ENCODE assay signal across 8 mouse cellular contexts in genomic region chr4:106989226-106989983, GRCm38 (mm10).
DNase-seq lines count a peak whose midpoint lies in the region; ATAC-seq and TF ChIP-seq lines count a peak whose summit lies in the region.

No protein-coding gene starts in this region.

- no peak for DNase-seq in ES-E14 (ENCODE audit: low read depth, low spot score)
- DNase-seq in embryo, embryonic 10 days (ENCODE audit: low spot score): peak; percentile 82
- DNase-seq in T-cell, adult 2 months (ENCODE audit: low spot score): no peak

- peak overlapping the region; percentile 26; the same call in 1 of the 2 replicates for H3K27ac ChIP-seq in intestine, embryonic 16.5 days (ENCODE audit: low read length)
- no peak overlapping the region for H3K27ac ChIP-seq in intestine, embryonic 15.5 days
- H3K27ac ChIP-seq in ES-E14 (ENCODE audit: insufficient read depth, low read depth, low read length, poor library complexity, severe bottlenecking): no peak overlapping the region
- peak overlapping the region; percentile 11; the same call in 1 of the 2 replicates for H3K27ac ChIP-seq in limb, embryonic 13.5 days
- H3K27ac ChIP-seq in stomach, embryonic 16.5 days (ENCODE audit: low read length): peak overlapping the region; percentile 75

- no peaks in the 10 kb centered on the region for H3K9me3 ChIP-seq in intestine, embryonic 16.5 days (ENCODE audit: control insufficient read depth, low read length)
- no peaks in the 10 kb centered on the region for H3K9me3 ChIP-seq in intestine, embryonic 15.5 days
- no peaks in the 10 kb centered on the region for H3K9me3 ChIP-seq in ES-E14 (ENCODE audit: control insufficient read depth, insufficient read depth, low read depth, low read length)
- no peaks in the 10 kb centered on the region for H3K9me3 ChIP-seq in limb, embryonic 13.5 days
- H3K9me3 ChIP-seq in stomach, embryonic 16.5 days (replicated peaks; ENCODE audit: control insufficient read depth, low read length): no peaks in the 10 kb centered on the region

- in situ Hi-C loops in ES-E14 (cut with MboI; ENCODE audit: low sequenced_read_pairs in 2 of 2, unreplicated experiment in 2 of 2): no loop called here

- peaks cover 47% of the 10 kb centered on the region for H3K4me1 ChIP-seq in intestine, embryonic 16.5 days (ENCODE audit: control insufficient read depth, insufficient read depth, low read length)
- H3K4me1 ChIP-seq in intestine, embryonic 15.5 days (replicated peaks): peaks cover 42% of the 10 kb centered on the region
- H3K4me1 ChIP-seq in ES-E14 (ENCODE audit: control insufficient read depth in 2 of 2, insufficient read depth in 2 of 2, low read length in 2 of 2, poor library complexity in 1 of 2): peaks cover 23 to 31% of the 10 kb centered on the region in 2 experiments
- peaks cover 68% of the 10 kb centered on the region for H3K4me1 ChIP-seq in limb, embryonic 13.5 days
- peaks cover 59% of the 10 kb centered on the region for H3K4me1 ChIP-seq in stomach, embryonic 16.5 days (ENCODE audit: control insufficient read depth, insufficient read depth, low read length)

- H3K9ac ChIP-seq in intestine, embryonic 16.5 days (ENCODE audit: low read depth, low read length): no peak overlapping the region
- no peak overlapping the region for H3K9ac ChIP-seq in intestine, embryonic 15.5 days
- no peak overlapping the region; the same call in 1 of the 2 replicates for H3K9ac ChIP-seq in ES-E14 (ENCODE audit: insufficient read depth, low read depth, low read length, poor library complexity, severe bottlenecking)
- no peak overlapping the region for H3K9ac ChIP-seq in limb, embryonic 13.5 days
- no peak overlapping the region for H3K9ac ChIP-seq in stomach, embryonic 16.5 days (ENCODE audit: low read length)

- ATAC-seq in intestine, embryonic 16.5 days: no peak
- ATAC-seq in intestine, embryonic 15.5 days: no peak
- ATAC-seq in limb, embryonic 13.5 days (ENCODE audit: low FRiP score, low read depth): no peak
- ATAC-seq in stomach, embryonic 16.5 days (ENCODE audit: insufficient read depth, low FRiP score): no peak
- no peak for ATAC-seq in erythroblast, adult 5-6 weeks (replicated peaks; ENCODE audit: low FRiP score, poor library complexity, severe bottlenecking)

- no peak overlapping the region for H3K4me3 ChIP-seq in intestine, embryonic 16.5 days (ENCODE audit: low read length)
- H3K4me3 ChIP-seq in intestine, embryonic 15.5 days (replicated peaks): no peak overlapping the region
- peak overlapping the region in 1 of 2 experiments; percentile 1; a peak in 1 of 4 replicates for H3K4me3 ChIP-seq in ES-E14 (ENCODE audit: insufficient read depth in 1 of 2, low read depth in 1 of 2, low read length in 2 of 2, poor library complexity in 1 of 2, severe bottlenecking in 1 of 2)
- no peak overlapping the region for H3K4me3 ChIP-seq in limb, embryonic 13.5 days
- no peak overlapping the region for H3K4me3 ChIP-seq in stomach, embryonic 16.5 days (replicated peaks; ENCODE audit: low read length)

- no peaks in the 10 kb centered on the region for H3K36me3 ChIP-seq in intestine, embryonic 16.5 days (ENCODE audit: control insufficient read depth, insufficient read depth, low read length)
- no peaks in the 10 kb centered on the region for H3K36me3 ChIP-seq in intestine, embryonic 15.5 days
- H3K36me3 ChIP-seq in ES-E14 (ENCODE audit: control insufficient read depth, insufficient read depth, low read length, poor library complexity, severe bottlenecking): peaks cover 5% of the 10 kb centered on the region; the same call in 1 of the 2 replicates
- peaks cover 14% of the 10 kb centered on the region; the same call in 1 of the 2 replicates for H3K36me3 ChIP-seq in limb, embryonic 13.5 days
- no peaks in the 10 kb centered on the region for H3K36me3 ChIP-seq in stomach, embryonic 16.5 days (ENCODE audit: control insufficient read depth, insufficient read depth, low read length)

- no peaks in the 10 kb centered on the region for H3K27me3 ChIP-seq in intestine, embryonic 16.5 days (replicated peaks; ENCODE audit: control insufficient read depth, insufficient read depth, low read length)
- H3K27me3 ChIP-seq in intestine, embryonic 15.5 days (replicated peaks): no peaks in the 10 kb centered on the region
- no peaks in the 10 kb centered on the region for H3K27me3 ChIP-seq in limb, embryonic 13.5 days
- H3K27me3 ChIP-seq in stomach, embryonic 16.5 days (ENCODE audit: control insufficient read depth, insufficient read depth, low read length): no peaks in the 10 kb centered on the region

- WGBS in intestine, embryonic 16.5 days: 55% methylated on average over 10 of the region's 10 CpGs
- WGBS in intestine, embryonic 15.5 days: 64% methylated on average over 10 of the region's 10 CpGs
- 72% methylated on average over 10 of the region's 10 CpGs for WGBS in limb, embryonic 13.5 days
- WGBS in stomach, embryonic 16.5 days: 61% methylated on average over 10 of the region's 10 CpGs

- no peak overlapping the region for H3K4me2 ChIP-seq in intestine, embryonic 16.5 days (ENCODE audit: low read depth, low read length)
- no peak overlapping the region for H3K4me2 ChIP-seq in intestine, embryonic 15.5 days (replicated peaks)
- H3K4me2 ChIP-seq in limb, embryonic 13.5 days (replicated peaks): no peak overlapping the region
- no peak overlapping the region for H3K4me2 ChIP-seq in stomach, embryonic 16.5 days (ENCODE audit: low read depth, low read length)

TF ChIP-seq in ES-E14, 5 proteins besides CTCF, POLR2A, EP300 and RAD21:
- TF ChIP-seq CHD2 (IDR thresholded peaks at IDR 0.05; ENCODE audit: low read depth, low read length): no peak
- TF ChIP-seq ZC3H11A (IDR thresholded peaks at IDR 0.05; ENCODE audit: borderline replicate concordance, low read depth, low read length): peak; percentile 8; the same call in 1 of the 2 replicates
- no peak for TF ChIP-seq MAFK (IDR thresholded peaks at IDR 0.05; ENCODE audit: insufficient read depth, low read depth, low read length)

Comparison
In these comparisons a context has a peak if more than half of its experiments do, and no peak if none do; other contexts are left out.
1. H3K27ac ChIP-seq: peak in intestine, embryonic 16.5 days (single experiment), limb, embryonic 13.5 days (single experiment) and stomach, embryonic 16.5 days (single experiment); none in intestine, embryonic 15.5 days (single experiment) and ES-E14 (single experiment).